ENCODE assay signal across 14 mouse cellular contexts in the genomic region with DNA sequence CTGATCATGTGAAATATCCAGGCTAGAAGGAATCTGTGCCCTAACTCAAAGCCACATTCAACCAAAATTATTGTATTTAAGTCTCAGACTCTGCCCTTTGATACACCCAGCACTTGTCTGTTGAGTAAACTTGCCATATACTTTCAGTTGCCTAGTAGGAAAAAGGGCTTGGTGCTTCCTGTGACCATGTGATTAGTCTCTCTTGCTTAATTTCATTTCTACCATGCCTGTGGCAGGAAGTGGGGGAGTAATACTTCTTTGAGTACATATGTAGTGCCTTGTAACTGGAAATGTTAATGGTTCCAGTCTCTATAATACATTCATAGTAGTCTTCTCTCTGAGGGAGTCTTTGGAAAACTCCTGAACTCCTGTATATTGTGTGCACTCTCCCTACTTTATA. TPM values are rescaled to one million over a fixed set of nuclear protein-coding genes. Genes with fewer than 3 reads are reported as not detected.
DNase-seq lines count a peak whose midpoint lies in the region; ATAC-seq and TF ChIP-seq lines count a peak whose summit lies in the region.
"Had no signal": no experiment of that assay in that cellular context is flagged by ENCODE, and none has a peak within 500 bp of the region (broad histone marks: within the 10 kb centered on the region; RNA-seq: fewer than 3 reads in every experiment).

No protein-coding gene starts in this region.

- intact Hi-C loops in heart, postnatal 25 days (cut with DNase I), result no loop called here

- no peaks in the 10 kb centered on the region for H3K79me3 ChIP-seq in C2C12 (ENCODE audit: low read depth)

- DNase-seq in heart, postnatal 0 days (ENCODE audit: low spot score), result no peak
- no peak for DNase-seq in heart, postnatal 25 days (ENCODE audit: low spot score)
- no peak for DNase-seq in cerebellum, adult 18-20 months
- no peak for DNase-seq in c-Kit-positive CD71-positive TER-119-positive erythroid progenitor cells, embryonic 14.5 days (ENCODE audit: low spot score)
- no peak for DNase-seq in adrenal gland, postnatal 36 days
- DNase-seq: embryo, embryonic 11 days; gastrocnemius, postnatal 36 days; right cerebral cortex, postnatal 4 days had no signal

- H3ac ChIP-seq in C2C12 (ENCODE audit: control insufficient read depth, insufficient read length, low read depth), result no peak overlapping the region

- H3K4me1 ChIP-seq in heart, postnatal 0 days (ENCODE audit: control insufficient read depth, insufficient read depth), result no peaks in the 10 kb centered on the region
- H3K4me1 ChIP-seq in bone marrow macrophage, adult 2 months (ENCODE audit: control insufficient read depth, insufficient read depth, low read length), result peaks cover 12% of the 10 kb centered on the region
- H3K4me1 ChIP-seq: forebrain, embryonic 10.5 days had no signal

- no peak for TF ChIP-seq POLR2A in bone marrow macrophage, adult 2 months (IDR thresholded peaks at IDR 0.05; ENCODE audit: borderline replicate concordance, low read depth, low read length)

- no peaks in the 10 kb centered on the region for H3K36me3 ChIP-seq in heart, postnatal 0 days (replicated peaks; ENCODE audit: control insufficient read depth, insufficient read depth, low read length)
- no peaks in the 10 kb centered on the region for H3K36me3 ChIP-seq in C2C12 (ENCODE audit: control insufficient read depth, insufficient read depth)
- H3K36me3 ChIP-seq: forebrain, embryonic 10.5 days had no signal

- H3K79me2 ChIP-seq in C2C12 (ENCODE audit: control insufficient read depth, insufficient read depth), result no peaks in the 10 kb centered on the region

- H3K9ac ChIP-seq in heart, postnatal 0 days (replicated peaks; ENCODE audit: low read depth, low read length), result no peak overlapping the region

- ATAC-seq in heart, postnatal 0 days (ENCODE audit: insufficient read depth, low read depth), result no peak
- peak; percentile 56 for ATAC-seq in megakaryocyte, adult 5-6 weeks (ENCODE audit: poor library complexity, severe bottlenecking)

- no peak overlapping the region for H3K4me2 ChIP-seq in heart, postnatal 0 days (ENCODE audit: low read depth, low read length)

- H3K9me3 ChIP-seq in heart, postnatal 0 days (replicated peaks; ENCODE audit: control insufficient read depth, low read length), result no peaks in the 10 kb centered on the region
- H3K9me3 ChIP-seq: forebrain, embryonic 10.5 days had no signal

- no peak for TF ChIP-seq EP300 in heart, postnatal 0 days (IDR thresholded peaks at IDR 0.05; ENCODE audit: low read depth)

- H3K4me3 ChIP-seq in heart, postnatal 0 days (ENCODE audit: low read depth, low read length), result no peak overlapping the region
- H3K4me3 ChIP-seq in C2C12 (ENCODE audit: insufficient read depth, poor library complexity, severe bottlenecking), result no peak overlapping the region
- peak overlapping the region; percentile 42 for H3K4me3 ChIP-seq in bone marrow macrophage, adult 2 months (ENCODE audit: insufficient read depth, low read length)
- H3K4me3 ChIP-seq: forebrain, embryonic 10.5 days had no signal

- H3K27me3 ChIP-seq in heart, postnatal 0 days (ENCODE audit: control insufficient read depth, insufficient read depth, low read length), result no peaks in the 10 kb centered on the region
- no peaks in the 10 kb centered on the region for H3K27me3 ChIP-seq in C2C12 (ENCODE audit: control insufficient read depth, insufficient read depth, insufficient read length)

- TF ChIP-seq CTCF in heart, postnatal 0 days (IDR thresholded peaks at IDR 0.05; ENCODE audit: low read depth), result no peak
- TF ChIP-seq CTCF in C2C12 (IDR thresholded peaks at IDR 0.05; ENCODE audit: control insufficient read depth, insufficient read depth, insufficient read length), result no peak
- TF ChIP-seq CTCF in bone marrow macrophage, adult 2 months (IDR thresholded peaks at IDR 0.05; ENCODE audit: low read depth, low read length), result no peak

- H3K27ac ChIP-seq in heart, postnatal 0 days (ENCODE audit: low read depth), result peak overlapping the region; percentile 15; the same call in 1 of the 2 replicates
- peak overlapping the region; percentile 96 for H3K27ac ChIP-seq in bone marrow macrophage, adult 2 months (ENCODE audit: insufficient read depth, low read depth, low read length)
- H3K27ac ChIP-seq: forebrain, embryonic 10.5 days had no signal

TF ChIP-seq in C2C12, 6 proteins besides CTCF, POLR2A, EP300 and RAD21:
- TF ChIP-seq CEBPB (IDR thresholded peaks at IDR 0.05; ENCODE audit: low read depth) (peak; percentile 75), FOSL1 (IDR thresholded peaks at IDR 0.05; ENCODE audit: insufficient read depth, low read length, poor library complexity, severe bottlenecking) (no peak), USF1 (IDR thresholded peaks at IDR 0.05; ENCODE audit: low read depth) (peak; percentile 58)
TF ChIP-seq in C2C12: peak in this region for 2.

RNA-seq across cellular contexts. Expression of gene Cd53, which starts 2.0 kb away (rescaled TPM):
- total RNA-seq in heart, postnatal 0 days (2014; rRNA removed; ENCODE audit: low replicate concordance), result 3.5 and 3.6 TPM in 2 replicates
- polyA plus RNA-seq in heart, postnatal 0 days (2015; fragmentation: Nextera tagmentation; extraction: Ambion mirVana), result 5.0 and 5.2 TPM in 2 replicates
- 1 to 10 TPM; 4.9 to 5.4 TPM for total RNA-seq in heart, postnatal 25 days (2021)
- polyA plus RNA-seq in C2C12 (2012; fragmentation: generic; extraction: Trizol), result 4.3 TPM
- polyA plus RNA-seq in bone marrow macrophage, adult 2 months (2012; ENCODE audit: insufficient read depth, insufficient read length, missing spikeins), result 691 and 706 TPM in 2 replicates
- 586 and 665 TPM in 2 replicates for total RNA-seq in megakaryocyte, adult 5-6 weeks (2015)
- 642 and 690 TPM in 2 replicates for total RNA-seq in megakaryocyte, adult 5-6 weeks (2017)
- total RNA-seq in adrenal gland, postnatal 36 days (2021), result 10 to 100 TPM in 1 of 2 experiments, 1 to 10 TPM in 1; 7.8 to 10.4 TPM

RNA-seq across cellular contexts. Expression of gene Olfr266, which starts 38.1 kb away (rescaled TPM):
- not detected in 2 replicates for total RNA-seq in heart, postnatal 0 days (2014; rRNA removed; ENCODE audit: low replicate concordance)
- polyA plus RNA-seq in heart, postnatal 0 days (2015; fragmentation: Nextera tagmentation; extraction: Ambion mirVana), result not detected in 2 replicates
- total RNA-seq in heart, postnatal 25 days (2021), result not detected
- not detected for polyA plus RNA-seq in C2C12 (2012; fragmentation: generic; extraction: Trizol)
- not detected in 2 replicates for polyA plus RNA-seq in bone marrow macrophage, adult 2 months (2012; ENCODE audit: insufficient read depth, insufficient read length, missing spikeins)
- total RNA-seq in megakaryocyte, adult 5-6 weeks (2015), result not detected in 2 replicates
- total RNA-seq in megakaryocyte, adult 5-6 weeks (2017), result not detected in 2 replicates
- not detected for total RNA-seq in adrenal gland, postnatal 36 days (2021)
- total RNA-seq: gastrocnemius, postnatal 36 days; left cerebral cortex, postnatal 14 days had no signal
- polyA plus RNA-seq: forebrain, embryonic 10.5 days; large intestine, adult 2 months had no signal

Comparison
In these comparisons a context has a peak if more than half of its experiments do, and no peak if none do; other contexts are left out.
1. RNA of gene Cd53, which starts 2.0 kb away (total RNA-seq): 586 to 690 TPM in megakaryocyte, adult 5-6 weeks; 7.8 to 10.4 TPM in adrenal gland, postnatal 36 days, 4.9 to 5.4 TPM in heart, postnatal 25 days and 3.5 to 3.6 TPM in heart, postnatal 0 days; every median in the first group is over 10 times any median in the second.